Mouse (Mus musculus) gastrocnemius, adult 2 months (tissue): ENCODE measurements around the gene Gm21094. TPM values are rescaled to one million over a fixed set of nuclear protein-coding genes. Genes with fewer than 3 reads are reported as not detected.
"Not testable (repeated sequence)": the region's sequence is repeated elsewhere in the genome, so short reads cannot be mapped to it uniquely, and the experiment has no call there.

Experiments
- DNase-seq: peaks from one replicate; pipeline ENCODE4 v3.0.0; 2022
- H3K27ac ChIP-seq: fragments of 200-600 bp; 2 replicates; pipeline ENCODE4 v1.8.1; 2022; ENCODE audit warnings: mild to moderate bottlenecking
- H3K4me3 ChIP-seq: fragments of 200-600 bp; 2 replicates; pipeline ENCODE4 v1.8.1; 2022; ENCODE audit warnings: mild to moderate bottlenecking, moderate library complexity
- intact Hi-C: fragments of 180-260 bp; cut with DNase I; formaldehyde crosslinking; loops from one replicate; pipeline ENCODE4 v1.15.1; 2025
- long read RNA-seq, 2 experiments: library from polyadenylated mRNA; stranded (forward); transcript quantifications; one replicate each; pipeline ENCODE4 v2.0.0; 2021
- total RNA-seq, 2 experiments: library from RNA; stranded (reverse); gene quantifications; 2 replicates each; pipeline ENCODE4 v1.2.3; 2021

The Gm21094 gene
- not detected for total RNA-seq
- long read RNA-seq, experiment 1: 0 reads
- long read RNA-seq, experiment 2: 0 reads

DNA sequence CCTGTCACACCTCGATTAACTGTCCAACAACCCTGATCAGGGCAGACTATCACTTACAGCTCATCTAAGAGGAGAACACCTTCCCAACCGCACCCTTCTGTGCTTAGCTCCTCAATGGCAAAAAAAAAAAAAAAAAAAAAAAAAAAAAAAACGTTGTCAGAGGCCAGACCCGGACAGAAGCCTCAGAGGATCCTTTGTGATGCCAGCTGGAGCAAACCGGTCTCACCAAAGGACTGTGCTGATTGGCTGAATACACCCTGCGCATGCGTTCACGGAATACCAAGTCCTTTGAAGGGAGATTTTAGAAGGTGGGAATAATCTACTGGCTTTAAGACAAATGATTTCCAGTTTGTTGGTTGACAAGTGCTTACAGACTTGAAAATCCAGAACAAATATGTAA is at the start of gene Gm21094:
Gene Gm21094 (minus strand): TSS at position 101 of the 400 bp plus-strand sequence.
- H3K4me3 ChIP-seq, DNase-seq, intact Hi-C loops, H3K27ac ChIP-seq: not testable (repeated sequence)
